Mouse (Mus musculus) megakaryocyte, adult 5-6 weeks (primary cell): ENCODE measurements around the gene Ap3d1. TPM values are rescaled to one million over a fixed set of nuclear protein-coding genes. Genes with fewer than 3 reads are reported as not detected.
A peak's percentile ranks its signal among the peaks of the same experiment; 100 is the strongest.

Experiments used
- ATAC-seq: 2 replicates; pipeline ENCODE4 v1.8.0; 2016; ENCODE audit warnings: mild to moderate bottlenecking, inconsistent platforms; ENCODE audit not compliant: poor library complexity, severe bottlenecking
- total RNA-seq, 2 experiments: library from RNA; stranded (forward) in 1 of 2; stranded (reverse) in 1 of 2; fragments of 153-499, 151-499 nt in 1 of 2; fragments of 221-1000, 200-1000 nt in 1 of 2; gene quantifications; 2 replicates each; pipeline versions ENCODE4 v1.2.3 to v1.2.4; 2015 to 2017

Ap3d1 gene
- total RNA-seq, 2 experiments from 2014 or later = 42.6 to 48.6 TPM

DNA sequence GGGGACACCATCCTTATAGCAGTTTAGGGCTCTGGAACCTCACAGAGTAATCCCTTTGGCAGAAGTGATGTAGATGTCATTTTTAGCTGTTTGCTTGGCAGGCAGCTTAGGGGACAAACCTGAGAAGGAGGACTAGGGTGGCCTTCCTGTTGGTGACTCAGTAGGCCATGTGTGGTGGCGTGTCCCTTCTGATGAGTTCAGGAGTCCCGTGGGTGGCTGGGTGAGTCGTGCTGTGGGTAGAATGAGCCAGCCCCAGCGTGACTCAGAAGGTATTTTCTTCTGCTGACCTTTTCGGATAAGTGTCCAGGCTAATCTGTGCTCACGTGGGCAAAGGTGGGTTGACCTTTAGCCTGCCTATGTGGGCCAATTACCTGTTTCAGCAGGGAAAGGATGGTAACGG lies 16.6 kb upstream of the Ap3d1 start:
- no peak for ATAC-seq

DNA sequence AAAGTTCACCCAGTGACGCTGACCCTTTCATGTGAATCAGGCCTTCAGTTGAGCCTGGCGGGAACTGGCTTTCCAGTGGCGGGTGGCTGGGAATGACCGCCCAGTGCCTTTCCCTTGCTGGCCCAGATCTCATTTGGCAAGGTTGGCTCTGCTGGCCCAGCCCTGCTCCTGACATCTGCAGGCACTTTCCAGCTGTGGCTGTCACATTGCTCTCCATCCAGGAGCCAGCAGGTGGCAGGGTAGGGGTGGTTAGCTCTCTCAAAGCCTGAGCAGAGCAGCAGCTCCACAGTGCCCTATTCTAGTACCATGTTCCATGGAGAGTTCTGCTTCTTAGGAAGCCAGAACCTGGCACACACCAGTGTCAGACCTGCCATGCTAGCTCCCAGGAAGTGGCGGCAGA lies 15.7 kb upstream of the Ap3d1 start:
- peak; percentile 39 for ATAC-seq

DNA sequence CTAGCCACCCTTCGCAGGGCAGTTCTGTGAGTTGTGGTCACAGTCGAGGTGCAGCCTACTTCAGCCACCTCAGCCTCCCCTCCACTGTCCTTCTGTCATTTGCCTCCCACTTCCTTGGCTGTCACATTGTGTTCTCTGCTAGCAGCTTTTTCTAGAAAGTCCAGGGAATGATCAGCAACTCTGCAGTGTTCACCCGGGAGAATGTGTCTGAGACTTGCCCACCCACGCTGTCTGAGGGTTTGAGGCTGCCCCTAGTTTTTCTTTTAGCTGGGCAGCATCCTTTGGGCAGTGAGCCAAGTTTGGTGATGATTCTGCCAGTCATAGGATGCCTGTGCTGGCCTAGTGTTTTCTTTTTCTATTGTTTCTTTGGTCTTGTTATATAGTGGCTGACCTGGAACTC lies 14.9 kb upstream of the Ap3d1 start:
- ATAC-seq = no peak

DNA sequence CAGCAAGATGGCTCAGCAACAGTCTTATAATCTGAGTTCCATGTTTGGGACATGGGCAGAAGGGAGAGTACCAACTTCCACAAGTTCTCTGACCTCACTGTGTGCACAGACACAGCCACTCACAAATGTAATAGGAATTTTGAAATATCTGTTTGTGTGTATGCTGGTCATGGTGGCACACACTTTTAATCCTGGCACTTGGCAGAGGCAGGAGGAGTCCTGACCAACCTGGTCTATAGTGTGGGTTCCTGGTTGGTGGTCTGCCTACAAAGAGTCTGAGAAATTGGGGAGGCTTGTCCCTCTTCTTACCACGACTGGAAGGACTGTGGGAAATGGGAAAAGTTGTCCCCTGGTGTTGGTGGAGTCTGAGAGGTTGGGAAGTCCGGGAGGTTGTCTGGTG lies 14.4 kb upstream of the Ap3d1 start:
- no peak for ATAC-seq

DNA sequence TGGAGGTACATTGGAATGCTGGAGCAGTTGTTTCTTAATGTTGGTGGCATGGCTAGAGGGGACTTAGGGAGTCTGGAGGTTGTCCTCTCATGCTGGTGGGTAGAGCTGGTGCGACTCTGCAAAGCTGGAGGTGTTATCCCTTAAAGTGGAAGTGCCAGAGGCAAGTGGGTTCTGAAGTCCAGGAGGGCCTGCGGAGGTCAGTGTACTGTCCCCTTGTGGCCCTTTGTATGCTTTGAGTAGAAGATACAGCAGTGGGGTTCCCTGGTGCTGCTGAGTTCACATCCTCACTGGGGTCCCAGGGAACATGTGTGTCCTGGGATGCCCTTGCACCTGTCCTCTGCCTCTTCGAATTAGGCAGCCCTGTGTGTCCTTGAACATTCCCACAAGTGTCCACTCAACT lies 14.0 kb upstream of the Ap3d1 start:
- ATAC-seq = no peak

DNA sequence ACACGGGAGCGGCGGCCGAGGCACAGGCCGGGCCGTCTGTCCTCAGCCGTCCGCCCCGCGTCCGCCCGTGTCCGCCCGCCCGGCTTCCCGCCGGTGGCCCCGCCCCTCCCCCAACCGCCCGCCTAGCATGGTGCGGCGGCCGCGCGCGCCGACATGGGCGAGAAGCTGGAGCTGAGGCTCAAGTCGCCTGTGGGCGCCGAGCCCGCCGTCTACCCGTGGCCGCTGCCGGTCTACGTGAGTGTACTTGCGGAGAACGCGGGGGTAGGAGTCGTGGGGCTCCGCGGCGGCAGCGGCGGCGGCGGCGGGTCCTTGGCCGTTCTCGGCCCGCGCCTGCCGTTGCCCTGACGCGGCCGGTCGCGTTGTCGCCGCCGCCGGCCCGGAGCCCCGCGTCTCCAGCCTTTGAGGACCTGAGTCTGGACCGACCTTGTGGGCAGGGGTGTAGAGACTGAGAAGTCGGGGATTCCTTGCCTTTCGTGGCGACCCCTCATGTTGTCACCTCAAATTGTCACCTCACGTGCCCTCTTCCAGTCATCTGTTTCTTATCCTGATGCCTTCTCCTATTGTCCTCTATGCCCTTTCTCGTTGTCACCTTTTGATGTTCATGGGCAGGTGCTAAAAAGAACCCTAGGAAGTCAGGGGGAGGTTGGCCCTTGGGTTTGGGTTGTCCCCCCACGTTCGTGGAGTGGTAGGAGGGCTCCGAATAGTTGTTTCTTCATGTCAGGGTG lies 13.4 kb upstream of the Ap3d1 start:
- no peak for ATAC-seq

DNA sequence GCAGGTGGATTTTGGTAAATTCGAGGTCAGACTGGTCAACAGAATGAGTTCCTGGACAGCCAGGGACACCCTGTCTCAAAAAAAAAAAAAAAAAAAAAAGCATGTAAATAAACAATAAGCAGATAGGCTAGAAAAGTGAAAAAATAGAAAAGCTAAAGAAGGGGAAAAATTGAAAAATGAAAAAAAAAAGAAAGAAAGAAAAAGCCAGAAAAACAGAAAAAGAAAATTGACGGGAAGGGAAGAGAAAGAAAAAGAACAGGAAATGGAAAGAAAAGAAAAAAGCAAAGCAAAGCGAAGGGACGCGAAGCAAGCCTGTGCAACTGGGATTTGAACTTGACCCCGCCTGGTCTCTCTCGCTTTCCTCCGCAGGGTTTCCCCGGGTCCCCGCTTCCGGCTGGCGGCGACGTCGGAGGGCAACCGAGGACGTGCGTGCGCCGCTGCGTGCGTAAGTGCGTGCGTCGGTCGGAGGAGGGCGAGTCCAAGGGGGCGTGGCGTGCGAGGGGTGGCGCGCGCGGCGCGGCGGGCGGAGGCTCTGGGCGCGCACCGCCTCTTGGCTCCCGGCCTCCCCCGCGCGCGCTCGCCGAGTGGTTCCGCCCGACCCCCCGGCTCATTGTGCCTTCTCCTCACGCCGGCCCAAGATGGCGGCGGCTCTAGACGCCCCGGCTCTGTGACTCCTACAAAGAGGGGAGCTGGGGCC lies 12.7 kb upstream of the Ap3d1 start, which contains the start of gene Dot1l:
TSS of gene Dot1l (plus strand) at position 613 of the 697 bp plus-strand sequence.
- peak; percentile 86 for ATAC-seq

DNA sequence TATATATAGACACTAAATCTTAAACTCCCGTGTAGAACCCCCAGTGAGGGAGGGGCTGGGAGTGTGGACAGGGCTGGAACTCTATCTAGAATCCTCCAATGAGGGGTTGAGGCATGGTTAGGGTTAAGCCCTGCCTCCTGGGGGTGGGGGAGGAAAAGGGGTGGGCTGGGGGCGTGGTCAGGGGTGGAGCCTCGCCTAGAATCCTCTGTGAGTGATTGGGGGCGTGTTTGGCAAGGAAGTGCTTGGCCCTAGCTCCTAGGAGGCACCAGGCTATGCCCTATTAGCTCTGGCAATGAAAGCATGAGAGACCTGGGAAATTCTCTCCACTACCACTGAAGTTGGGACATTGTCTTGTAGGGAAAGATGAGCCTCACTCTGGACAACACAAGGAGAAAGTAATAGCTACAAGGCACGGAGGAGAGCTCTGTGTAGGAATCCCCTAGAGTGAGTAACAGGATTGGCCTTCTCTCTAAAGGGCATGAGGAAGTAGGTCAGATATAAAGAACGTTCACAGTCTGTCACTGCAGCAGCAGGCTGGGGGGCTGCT lies 10.1 kb upstream of the Ap3d1 start:
- peak; percentile 14 for ATAC-seq

DNA sequence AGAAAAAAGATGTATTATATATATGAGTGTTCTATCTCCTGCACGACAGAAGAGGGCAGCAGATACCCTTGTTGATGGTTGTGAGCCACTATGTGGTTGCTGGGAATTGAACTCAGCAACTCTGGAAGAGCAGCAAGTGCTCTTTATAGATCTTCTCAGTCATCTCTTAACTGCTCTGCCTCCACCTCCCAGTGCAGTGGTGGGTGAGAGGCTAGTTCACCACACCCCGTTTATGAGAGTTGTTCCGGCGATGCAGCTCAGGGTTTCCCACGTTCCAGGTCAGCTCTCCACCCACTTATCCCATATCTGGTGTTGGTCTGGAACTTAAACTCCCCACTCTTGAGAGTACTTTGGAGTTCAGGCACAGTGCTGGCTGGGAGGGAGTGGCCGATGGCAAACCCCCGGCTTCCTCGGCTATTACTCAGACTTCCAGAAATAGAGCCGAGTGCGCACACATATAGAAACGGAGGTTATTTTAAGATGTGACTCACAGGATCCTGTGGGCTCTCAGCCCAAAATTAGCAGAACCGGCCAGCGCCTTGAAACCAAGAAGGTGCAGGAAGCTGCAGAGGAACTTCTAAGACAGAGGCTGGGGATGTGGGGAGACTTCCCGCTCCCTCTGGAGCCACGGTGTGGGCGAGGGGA lies 9.2 kb upstream of the Ap3d1 start:
- peak; percentile 48 for ATAC-seq

DNA sequence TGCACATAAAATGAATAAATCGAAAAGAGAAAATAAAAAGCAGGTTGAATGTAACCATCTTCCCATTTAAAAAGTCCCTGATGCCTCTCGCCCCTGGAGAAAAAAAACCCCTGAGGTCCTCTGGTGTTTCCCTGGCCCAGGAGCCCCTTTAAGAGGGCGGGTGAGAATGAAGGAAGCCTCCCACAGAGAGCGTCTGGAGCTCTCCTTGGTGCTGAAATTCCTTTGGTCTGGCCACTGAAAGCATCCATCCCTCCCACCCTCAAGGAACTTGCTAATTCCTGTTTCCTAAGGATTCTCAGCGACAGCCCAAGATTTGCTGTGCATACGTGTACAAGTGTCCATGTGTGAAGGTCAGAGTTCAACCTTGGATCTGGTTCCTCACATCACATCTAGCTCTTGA lies 6.5 kb upstream of the Ap3d1 start:
- no peak for ATAC-seq

DNA sequence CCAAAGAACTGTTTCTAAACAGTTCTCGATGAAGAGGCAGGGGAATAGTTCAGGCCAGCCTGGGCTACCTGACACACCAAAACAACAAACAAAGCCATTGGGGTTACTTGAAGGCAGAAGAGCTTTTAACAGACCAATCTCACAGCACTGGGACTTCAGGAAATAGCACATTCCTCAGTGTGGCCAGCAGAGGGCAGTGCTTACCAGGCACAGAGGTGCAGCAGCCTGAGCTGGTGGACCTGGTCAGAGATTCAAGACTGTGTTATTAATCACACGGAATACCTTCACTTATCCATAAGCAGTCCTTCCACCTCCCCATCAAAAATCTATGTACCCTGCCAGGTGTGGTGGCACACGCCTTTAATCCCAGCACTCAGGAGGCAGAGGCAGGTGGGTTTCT lies 5.3 kb upstream of the Ap3d1 start:
- ATAC-seq = peak; percentile 64

DNA sequence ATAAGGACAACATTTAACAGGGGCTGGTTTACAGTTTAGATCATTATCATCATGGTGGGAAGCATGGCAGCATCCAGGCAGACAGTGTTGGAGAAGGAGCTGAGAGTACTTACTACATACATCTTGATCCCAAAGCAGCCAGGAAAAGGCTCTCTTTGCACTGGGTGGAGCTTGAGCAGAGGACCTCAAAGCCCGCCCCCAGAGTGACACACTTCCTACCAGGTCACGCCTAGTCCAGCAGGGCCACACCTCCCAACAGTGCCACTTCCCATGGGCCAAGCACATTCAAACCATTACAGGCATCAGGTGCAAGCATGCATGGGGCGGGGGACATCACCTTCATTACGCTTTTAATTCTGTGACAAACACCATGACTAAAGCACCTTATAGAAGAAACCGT lies 2.2 kb upstream of the Ap3d1 start:
- peak; percentile 48 for ATAC-seq

DNA sequence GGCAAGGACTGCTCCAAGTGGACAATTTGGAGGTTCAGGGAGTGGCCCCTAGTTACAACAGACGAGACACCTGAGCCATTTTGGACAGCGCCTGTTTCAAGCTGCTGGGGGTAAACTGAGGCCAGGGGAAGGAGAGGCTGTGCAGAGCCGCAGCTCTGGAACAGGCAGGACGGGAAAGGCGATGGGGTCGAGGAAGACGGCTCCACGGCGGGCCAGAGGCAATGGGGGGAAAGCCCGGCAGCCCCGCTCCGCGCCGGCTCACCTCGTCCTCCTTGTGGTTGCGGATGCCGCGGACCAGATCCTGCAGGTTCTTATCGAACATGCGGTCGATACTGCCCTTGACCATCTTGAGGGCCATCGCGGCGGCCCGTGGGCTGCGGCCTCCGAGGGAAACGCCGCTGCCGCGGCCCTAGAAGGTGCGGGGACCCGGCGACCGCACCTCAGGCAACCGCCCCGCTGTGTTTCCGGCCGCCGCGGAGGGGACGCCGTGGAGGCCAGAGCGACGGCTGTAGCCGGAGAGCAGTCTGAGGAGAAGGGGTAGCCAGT lies 357 bp downstream of the Ap3d1 start:
- peak; percentile 11; the same call in 1 of the 2 replicates for ATAC-seq

DNA sequence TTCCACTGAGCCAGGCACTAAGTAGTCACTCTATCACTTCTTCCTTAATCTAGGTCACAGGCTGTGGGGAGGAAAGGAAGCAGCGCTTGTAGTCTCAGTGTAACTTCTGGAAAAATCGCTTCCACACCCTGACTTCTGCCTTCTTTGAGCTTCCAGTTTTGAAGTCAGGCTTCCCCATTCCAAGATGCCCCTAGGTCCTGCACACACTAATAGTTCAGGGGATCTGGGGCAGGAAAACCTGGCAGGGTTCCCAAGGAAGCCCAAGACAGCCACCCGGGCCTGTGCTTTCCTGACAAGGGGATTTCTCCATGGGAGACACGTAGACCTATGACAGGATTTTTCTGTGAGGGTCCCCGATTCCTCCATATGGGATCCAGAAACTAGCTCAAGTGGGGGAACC lies 918 bp downstream of the Ap3d1 start:
- ATAC-seq = peak; percentile 13

DNA sequence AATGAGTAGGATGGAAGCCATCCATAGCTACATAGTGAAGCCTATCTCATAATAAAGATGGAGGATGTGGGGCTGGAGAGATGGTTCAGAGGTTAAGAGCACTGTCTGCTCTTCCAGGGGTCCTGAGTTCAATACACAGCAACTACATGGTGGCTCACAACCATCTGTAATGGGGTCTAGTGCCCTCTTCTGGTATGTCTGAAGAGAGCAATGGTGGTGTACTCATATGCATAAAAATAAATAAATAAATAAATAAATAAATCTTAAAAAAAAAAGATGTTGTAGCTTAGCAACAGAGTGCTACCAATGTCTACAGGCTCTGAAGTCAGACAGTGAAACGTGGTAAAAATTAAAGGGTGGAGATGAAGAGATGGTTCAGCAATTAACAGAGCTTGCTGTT lies 3.4 kb downstream of the Ap3d1 start:
- no peak for ATAC-seq

DNA sequence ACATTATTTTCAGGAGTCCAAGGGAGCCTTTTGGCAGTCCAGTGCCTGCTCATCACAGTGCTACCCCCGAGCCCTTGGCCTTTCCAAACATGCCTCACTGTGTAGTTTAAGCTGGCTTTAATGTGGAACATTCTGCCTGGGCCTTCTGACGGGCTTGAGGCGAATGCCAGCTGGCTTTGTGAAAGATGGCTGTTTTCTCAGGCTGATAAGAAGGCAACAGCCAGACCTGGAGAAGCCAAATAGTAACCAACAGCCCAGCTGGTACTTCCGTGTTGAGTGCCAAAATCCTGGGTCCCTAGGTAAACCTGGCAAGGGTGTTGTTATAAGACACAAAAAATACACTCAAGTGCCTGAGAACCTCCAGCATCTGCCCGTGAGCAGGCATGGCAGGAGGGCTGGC lies 5.3 kb downstream of the Ap3d1 start:
- no peak for ATAC-seq

DNA sequence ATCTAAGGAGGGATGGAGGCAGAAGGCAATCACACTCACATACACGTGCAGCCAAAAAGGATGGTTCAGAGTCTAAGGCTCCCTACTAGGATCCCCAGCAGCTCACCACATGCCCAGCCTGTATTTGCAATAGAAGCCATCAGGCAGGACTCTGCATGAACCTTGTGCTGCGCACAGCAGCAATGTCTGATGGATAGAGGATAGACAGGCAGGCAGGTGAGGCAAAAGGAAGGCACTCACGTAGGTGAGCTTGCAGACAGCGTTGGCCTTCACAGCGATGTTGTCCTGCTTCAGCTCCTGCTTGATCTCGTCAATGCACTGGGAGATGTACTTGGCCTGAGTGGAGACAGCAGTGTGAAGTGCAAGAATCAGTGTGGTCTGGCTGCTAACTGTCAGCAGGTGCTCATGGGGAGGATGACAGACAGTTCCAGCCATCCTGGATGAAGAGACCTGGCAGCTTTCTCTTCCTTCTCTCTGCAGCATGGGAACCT lies 9.4 kb downstream of the Ap3d1 start:
- ATAC-seq = no peak

DNA sequence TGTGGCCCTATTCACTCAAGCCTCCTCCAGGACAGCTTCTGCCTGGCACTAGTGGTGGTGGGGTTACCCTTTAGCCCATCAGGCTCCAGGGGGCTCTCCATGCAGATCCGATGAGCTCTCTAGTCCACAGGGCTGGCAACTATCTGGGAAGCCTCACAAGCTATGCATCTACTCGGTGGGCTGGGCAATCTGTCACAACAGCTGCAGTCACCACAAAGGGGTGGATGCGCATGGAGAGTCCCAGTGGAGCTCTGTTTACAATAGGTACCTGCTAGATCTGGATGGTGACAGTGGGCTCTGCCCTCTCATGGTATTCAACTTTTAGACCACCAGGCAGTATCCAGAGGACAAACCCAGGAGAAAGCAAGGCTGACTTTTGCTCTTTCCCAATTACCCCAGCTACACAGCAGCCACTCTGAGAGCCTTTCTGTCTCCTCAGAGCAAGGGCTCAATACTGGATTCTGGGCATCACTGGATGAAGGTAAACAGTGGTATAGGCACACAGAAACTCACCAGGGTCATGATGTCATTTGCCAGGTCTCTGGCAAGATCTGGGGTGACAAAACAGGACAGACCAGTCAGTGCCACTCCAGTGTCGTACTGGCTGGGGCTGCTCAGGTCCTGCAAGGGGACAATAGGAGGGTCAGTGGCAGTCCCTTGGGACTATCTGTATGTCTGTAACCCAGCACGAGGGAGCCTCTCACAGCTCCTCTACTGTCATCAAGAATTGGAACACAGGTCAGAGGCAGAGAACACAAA lies 14.5 kb downstream of the Ap3d1 start:
- no peak for ATAC-seq

DNA sequence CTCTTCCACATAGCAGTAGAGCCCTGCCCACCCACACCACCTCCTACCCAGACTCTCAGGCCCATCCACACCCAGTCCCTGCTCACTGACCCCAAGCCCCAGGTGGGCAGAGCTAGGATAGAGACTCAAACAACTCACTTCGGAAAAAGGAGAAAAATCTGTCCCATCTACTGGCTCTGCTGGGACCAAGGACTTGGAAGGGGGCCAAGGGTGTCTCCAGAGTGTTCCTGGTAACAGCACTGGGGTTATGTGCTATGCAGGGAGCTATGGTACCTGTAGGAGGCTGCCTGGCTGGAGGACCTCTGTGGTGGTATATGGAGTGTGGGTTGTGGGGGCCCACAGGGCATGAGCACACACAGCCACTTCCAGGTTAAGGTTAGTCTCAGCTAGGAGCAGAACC lies 24.8 kb downstream of the Ap3d1 start:
- ATAC-seq = no peak

DNA sequence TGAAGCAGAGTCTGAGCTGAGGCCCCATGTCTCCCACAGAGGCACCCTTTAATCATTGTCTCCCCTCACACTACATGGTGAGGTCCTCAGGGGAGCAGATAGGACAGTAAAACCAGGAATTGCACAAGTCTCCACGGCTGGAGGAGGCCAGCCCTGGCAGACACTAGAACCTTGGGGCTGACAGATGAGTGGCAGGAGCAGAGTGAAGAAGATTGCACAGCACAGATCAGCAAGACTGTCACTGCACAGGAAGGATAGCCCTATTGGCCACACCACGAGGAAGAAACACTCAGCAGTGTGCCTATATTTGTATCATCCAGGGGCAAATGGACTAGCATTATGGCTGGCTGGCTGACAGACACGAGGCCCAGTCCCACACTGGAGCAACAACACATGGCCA lies 31.2 kb downstream of the Ap3d1 start:
- ATAC-seq = no peak

DNA sequence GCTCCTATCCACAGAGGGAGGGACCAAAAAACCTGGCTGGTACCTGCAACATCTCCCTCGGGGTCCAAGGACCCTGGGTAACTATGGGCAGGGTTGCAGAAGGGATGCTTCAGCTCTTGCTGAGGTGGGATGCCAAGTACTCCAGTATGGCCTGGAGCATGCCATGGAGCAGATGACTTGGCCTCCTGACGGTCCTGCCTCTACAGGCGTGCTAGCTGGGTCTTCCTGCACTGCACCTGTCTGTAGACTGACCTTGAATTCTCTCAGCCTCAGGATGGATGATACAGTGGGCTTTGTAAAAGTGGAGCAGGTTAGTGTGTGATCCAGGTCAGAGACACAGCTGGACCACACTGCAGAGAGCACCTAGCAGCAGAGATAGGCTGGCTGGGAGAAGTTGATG lies 36.6 kb downstream of the Ap3d1 start:
- no peak for ATAC-seq
